Mouse (Mus musculus) activated CD4-positive, CD25-positive, alpha-beta regulatory T cell (primary cell): ENCODE measurements around the gene Gm45337. TPM values are rescaled to one million over a fixed set of nuclear protein-coding genes. Genes with fewer than 3 reads are reported as not detected.

Experiments
- polyA plus RNA-seq, 2 experiments: library from polyadenylated mRNA; unstranded; fragments of 100-300 nt; shearing (Covaris generic); gene quantifications; one replicate each; pipeline ENCODE4 v1.2.1; 2017

The Gm45337 gene
- polyA plus RNA-seq, result not detected

DNA sequence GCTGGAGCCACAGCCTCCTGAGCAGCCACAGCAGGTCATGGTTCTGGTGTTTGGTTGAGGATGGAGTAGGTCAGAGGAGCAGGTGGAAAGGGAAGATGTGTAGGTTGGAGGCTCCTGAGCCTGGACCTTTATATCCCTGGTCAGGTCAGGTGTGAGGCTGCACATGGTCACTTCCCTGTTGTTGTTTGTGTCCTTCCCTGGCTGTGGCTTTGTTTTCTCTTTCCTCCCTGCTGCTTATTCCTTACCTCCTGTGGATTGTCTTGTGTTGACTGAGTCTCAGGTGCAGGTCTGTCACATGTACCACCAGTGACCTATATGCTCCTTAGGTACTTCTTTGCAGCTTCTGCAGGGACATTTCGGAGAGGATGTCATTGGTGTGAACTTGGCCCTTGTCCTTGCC lies at the start of gene Gm45337:
TSS of gene Gm45337 (minus strand) at position 101 of the 400 bp plus-strand sequence.

DNA sequence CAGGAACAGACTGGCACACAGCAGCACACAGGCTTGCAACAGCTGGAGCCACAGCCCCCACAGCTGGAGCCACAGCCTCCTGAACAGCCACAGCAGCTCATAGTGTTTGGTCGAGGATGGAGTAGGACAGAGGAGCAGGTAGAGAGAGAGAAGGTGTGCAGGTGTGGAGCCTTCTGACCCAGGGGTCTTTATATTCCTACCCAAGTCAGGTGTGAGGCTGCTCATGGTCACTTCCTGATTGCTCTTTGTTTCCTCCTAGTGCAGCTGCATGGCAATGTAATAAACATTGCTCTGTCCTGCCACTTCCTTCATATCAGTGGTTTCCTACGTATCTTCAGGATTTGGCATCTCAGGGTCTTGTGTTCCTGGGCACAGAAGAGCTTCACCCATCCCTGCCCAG lies 45.9 kb upstream of the Gm45337 start, which contains the start of gene Gm10153:
TSS of gene Gm10153 (minus strand) at position 101 of the 400 bp plus-strand sequence.

DNA sequence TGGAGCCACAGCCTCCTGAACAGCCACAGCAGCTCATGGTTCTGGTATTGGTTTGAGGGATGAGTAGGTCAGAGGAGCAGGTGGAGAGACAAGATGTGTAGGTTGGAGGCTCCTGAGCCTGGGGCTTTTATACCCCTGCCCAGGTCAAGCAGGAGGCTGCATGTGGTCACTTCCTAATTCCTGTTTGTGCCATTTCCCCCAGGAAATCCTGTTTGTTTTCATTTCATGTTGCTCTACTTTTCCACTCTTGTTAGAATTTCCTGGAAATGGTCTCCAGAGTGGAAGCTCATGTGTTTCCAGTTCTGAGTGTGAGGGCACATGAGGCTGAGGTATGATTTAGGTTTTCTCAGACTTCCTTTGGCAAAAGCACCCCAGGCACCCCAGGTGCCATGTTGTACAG lies 31.5 kb upstream of the Gm45337 start, which contains the start of gene Krtap5-2:
TSS of gene Krtap5-2 (minus strand) at position 101 of the 400 bp plus-strand sequence.

DNA sequence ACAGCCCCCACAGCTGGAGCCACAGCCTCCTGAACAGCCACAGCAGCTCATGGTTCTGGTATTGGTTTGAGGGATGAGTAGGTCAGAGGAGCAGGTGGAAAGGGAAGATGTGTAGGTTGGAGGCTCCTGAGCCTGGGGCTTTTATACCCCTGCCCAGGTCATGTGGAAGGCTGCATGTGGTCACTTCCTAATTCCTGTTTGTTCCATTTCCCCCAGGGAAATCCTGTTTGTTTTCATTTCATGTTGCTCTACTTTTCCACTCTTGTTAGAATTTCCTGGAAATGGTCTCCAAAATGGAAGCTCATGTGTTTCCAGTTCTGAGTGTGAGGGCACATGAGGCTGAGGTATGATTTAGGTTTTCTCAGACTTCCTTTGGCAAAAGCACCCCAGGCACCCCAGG lies 21.2 kb upstream of the Gm45337 start, which contains the start of gene Gm4553:
TSS of gene Gm4553 (minus strand) at position 101 of the 400 bp plus-strand sequence.

DNA sequence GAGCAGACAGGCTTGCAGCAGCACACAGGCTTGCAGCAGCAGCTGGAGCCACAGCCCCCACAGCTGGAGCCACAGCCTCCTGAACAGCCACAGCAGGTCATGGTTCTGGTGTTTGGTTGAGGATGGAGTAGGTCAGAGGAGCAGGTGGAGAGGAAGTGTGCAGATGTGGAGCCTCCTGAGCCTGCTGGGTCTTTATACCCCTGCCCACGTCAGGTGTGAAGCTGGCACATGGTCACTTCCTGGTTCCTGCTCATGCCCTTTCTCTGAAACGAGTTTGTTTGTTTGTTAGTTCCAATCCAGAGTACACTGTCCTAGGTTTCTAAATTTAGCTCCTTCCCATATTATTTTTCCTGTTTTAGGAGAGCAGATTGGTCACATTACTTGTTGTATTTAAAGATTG lies 12.6 kb upstream of the Gm45337 start, which contains the start of gene Gm29735:
TSS of gene Gm29735 (minus strand) at position 101 of the 400 bp plus-strand sequence.

DNA sequence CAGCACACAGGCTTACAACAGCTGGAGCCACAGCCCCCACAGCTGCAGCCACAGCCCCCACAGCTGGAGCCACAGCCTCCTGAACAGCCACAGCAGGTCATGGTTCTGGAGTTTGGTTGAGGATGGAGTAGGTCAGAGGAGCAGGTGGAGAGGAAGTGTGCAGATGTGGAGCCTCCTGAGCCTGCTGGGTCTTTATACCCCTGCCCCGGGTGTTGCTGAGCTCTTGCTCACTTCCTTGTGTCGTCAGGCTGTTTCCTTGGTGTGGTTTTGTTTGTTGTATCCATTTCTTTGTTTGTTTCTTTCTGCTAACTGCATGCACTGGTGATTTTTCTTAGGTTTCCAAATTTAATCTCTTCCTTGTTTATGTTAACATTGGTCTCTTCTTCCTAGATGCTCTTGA lies 8.5 kb downstream of the Gm45337 start, which contains the start of gene Gm39115:
TSS of gene Gm39115 (minus strand) at position 101 of the 400 bp plus-strand sequence.

DNA sequence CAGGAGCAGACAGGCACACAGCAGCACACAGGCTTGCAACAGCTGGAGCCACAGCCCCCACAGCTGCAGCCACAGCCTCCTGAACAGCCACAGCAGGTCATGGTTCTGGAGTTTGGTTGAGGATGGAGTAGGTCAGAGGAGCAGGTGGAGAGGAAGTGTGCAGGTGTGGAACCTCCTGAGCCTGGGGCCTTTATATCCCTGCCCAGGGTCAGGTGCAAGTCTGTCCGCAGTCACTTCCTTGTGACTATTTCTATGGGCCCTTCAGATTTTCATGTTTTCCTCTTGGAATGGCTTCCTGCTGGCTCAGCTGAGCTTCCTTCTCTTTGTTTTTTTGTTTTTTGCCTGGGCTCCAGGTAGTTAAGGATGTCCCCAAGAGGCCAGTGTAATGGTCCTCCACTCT lies 23.8 kb downstream of the Gm45337 start, which contains the start of gene Gm45618:
TSS of gene Gm45618 (minus strand) at position 101 of the 400 bp plus-strand sequence.

DNA sequence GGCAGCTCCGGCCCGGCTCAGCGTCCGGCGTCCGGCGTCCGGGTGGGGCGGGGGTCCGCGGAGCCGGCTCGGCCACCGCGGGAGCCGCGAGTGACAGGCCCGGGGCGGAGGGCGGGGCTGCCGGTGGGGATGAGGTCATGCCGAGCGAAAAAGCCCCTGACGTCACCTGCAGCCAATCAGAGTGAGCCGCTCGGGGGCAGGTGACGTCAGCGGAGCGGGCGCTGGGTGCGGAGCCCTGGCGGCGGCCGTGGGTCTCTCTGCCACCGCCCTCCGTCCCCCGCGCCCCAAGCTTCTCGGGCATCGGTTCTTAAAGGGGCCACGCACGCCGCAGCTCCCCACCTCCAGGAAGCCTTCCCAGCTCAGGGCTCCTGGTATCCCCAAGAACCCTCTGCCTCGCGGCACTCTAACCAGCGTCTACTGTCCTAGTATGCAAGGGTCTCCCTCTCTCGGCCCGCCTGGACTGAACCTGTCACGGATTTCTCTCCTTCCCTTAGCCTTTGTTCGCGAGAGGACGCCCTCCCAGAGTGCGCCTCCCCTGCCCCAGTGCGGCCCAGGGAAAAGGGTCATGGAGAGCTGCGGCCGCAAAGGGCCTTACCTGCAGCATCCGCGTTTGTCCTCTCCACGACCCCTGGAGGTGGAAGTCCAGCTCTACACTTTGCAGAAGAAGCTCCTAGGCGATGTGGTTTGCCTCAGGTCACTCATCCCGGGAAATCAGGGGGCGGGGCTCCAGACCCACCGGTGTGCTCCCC lies 49.0 kb downstream of the Gm45337 start, which contains the start of gene Dusp8:
TSS of gene Dusp8 (minus strand) at position 661 of the 749 bp plus-strand sequence.

Other genes starting within 250 kb of the Gm45337 start
- gene Tollip, start 226.1 kb downstream of the Gm45337 start, polyA plus RNA-seq, result 10 to 100 TPM; 41.9 to 42.3 TPM
- gene Brsk2, start 194.9 kb downstream of the Gm45337 start, polyA plus RNA-seq, result under 1 TPM in 1 of 2 experiments, not detected in 1; 0.17 TPM
- gene Mob2, start 83.5 kb downstream of the Gm45337 start, polyA plus RNA-seq, result 10 to 100 TPM; 67.3 to 91.7 TPM
- under 1 TPM in 1 of 2 experiments, not detected in 1; 0.13 TPM for gene Dusp8, start 48.8 kb downstream of the Gm45337 start, polyA plus RNA-seq
- gene Gm45618, start 23.9 kb downstream of the Gm45337 start, polyA plus RNA-seq, result not detected
- not detected for gene Gm39115, start 8.6 kb downstream of the Gm45337 start, polyA plus RNA-seq
- not detected for gene Gm29735, start 12.5 kb upstream of the Gm45337 start, polyA plus RNA-seq
- under 1 TPM in 1 of 2 experiments, not detected in 1; 0.75 TPM for gene Gm4553, start 21.1 kb upstream of the Gm45337 start, polyA plus RNA-seq
- under 1 TPM in 1 of 2 experiments, not detected in 1; 0.20 TPM for gene Krtap5-2, start 31.4 kb upstream of the Gm45337 start, polyA plus RNA-seq
- not detected for gene Gm10153, start 45.8 kb upstream of the Gm45337 start, polyA plus RNA-seq
- not detected for gene Krtap5-3, start 56.8 kb upstream of the Gm45337 start, polyA plus RNA-seq
- gene Gm7579, start 67.3 kb upstream of the Gm45337 start, polyA plus RNA-seq, result not detected
- not detected for gene Krtap5-5, start 85.4 kb upstream of the Gm45337 start, polyA plus RNA-seq
- gene Gm40460, start 96.5 kb upstream of the Gm45337 start, polyA plus RNA-seq, result not detected
- not detected for gene Gm2431, start 113.7 kb upstream of the Gm45337 start, polyA plus RNA-seq
- gene Gm4559, start 129.8 kb upstream of the Gm45337 start, polyA plus RNA-seq, result not detected
- not detected for gene Krtap5-1, start 152.5 kb upstream of the Gm45337 start, polyA plus RNA-seq
- gene Krtap5-4, start 158.9 kb upstream of the Gm45337 start, polyA plus RNA-seq, result not detected
- 10 to 100 TPM in 1 of 2 experiments, 1 to 10 TPM in 1; 6.1 to 10.4 TPM for gene Ifitm10, start 229.1 kb upstream of the Gm45337 start, polyA plus RNA-seq
- gene Gm49369, start 238.1 kb upstream of the Gm45337 start, polyA plus RNA-seq, result under 1 TPM; 0.74 to 0.75 TPM
- 100 to 1,000 TPM; 374 to 473 TPM for gene Ctsd, start 243.4 kb upstream of the Gm45337 start, polyA plus RNA-seq